Mouse (Mus musculus) lung, adult 2 months (tissue): ENCODE data around the gene Fbxl17.

ENCODE experiments used
- CTCF ChIP-seq: fragments of 200-500 bp; IDR thresholded peaks from 2 replicates; pipeline ENCODE4 v1.5.1; 2011; ENCODE audit warnings: mild to moderate bottlenecking, low read length, control low read depth; ENCODE audit not compliant: insufficient read depth
- POLR2A ChIP-seq: fragments of 200-500 bp; IDR thresholded peaks from 2 replicates; pipeline ENCODE4 v1.6.1; 2011; ENCODE audit warnings: low read depth, mild to moderate bottlenecking, control low read depth, low read length, borderline replicate concordance; ENCODE audit errors: extremely low read depth

DNA sequence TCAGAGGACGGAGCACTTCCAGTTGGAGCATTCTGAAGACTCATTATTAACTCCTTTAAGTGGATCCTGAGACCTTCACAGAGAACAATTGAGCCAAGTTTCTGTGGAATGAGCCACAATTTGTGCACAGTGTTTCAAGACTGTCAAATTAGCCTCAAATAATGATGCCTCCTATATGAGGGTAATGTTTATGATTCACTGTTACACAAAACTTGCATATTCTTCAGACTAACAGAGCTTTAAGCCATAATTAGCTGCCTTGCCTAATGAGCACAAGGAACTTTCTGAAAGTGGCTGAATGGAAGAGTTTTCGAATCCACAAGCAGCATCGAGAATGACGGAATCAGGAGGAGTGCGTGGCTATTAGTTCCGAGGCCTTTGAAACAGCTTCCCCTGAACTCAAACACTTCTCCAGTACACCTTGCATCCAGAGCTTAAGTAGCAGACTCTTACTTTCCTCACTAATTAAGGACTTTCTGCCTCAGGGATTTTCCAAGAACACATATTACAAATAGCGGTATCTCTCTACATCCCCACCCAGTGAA lies 389.5 kb downstream of the Fbxl17 start:
- TF ChIP-seq POLR2A, result no peak
- TF ChIP-seq CTCF, result no peak
